Mouse (Mus musculus) intestine, embryonic 16.5 days (tissue): ENCODE results near the gene Slc26a3. TPM values are rescaled to one million over a fixed set of nuclear protein-coding genes. Genes with fewer than 3 reads are reported as not detected.

ENCODE experiments used
- ATAC-seq: fragments of 200-750 bp; cut with Nextera tagmentation; 2 replicates; pipeline ENCODE4 v1.8.0; 2017; ENCODE audit warnings: moderate TSS enrichment, moderate library complexity
- H3K27ac ChIP-seq: fragments of 300-500 bp; sonication (generic); 2 replicates; pipeline ENCODE4 v1.5.1; 2014; ENCODE audit warnings: mild to moderate bottlenecking, low read length
- H3K27me3 ChIP-seq: fragments of 300-500 bp; sonication (generic); replicated peaks from 2 replicates; pipeline ENCODE4 v1.6.1; 2014; ENCODE audit warnings: low read length, control low read depth, mixed read lengths; ENCODE audit not compliant: control insufficient read depth, insufficient read depth
- H3K36me3 ChIP-seq: fragments of 300-500 bp; sonication (generic); 2 replicates; pipeline ENCODE4 v1.6.1; 2014; ENCODE audit warnings: low read length, control low read depth; ENCODE audit not compliant: control insufficient read depth, insufficient read depth
- H3K4me1 ChIP-seq: fragments of 300-500 bp; sonication (generic); 2 replicates; pipeline ENCODE4 v1.6.1; 2014; ENCODE audit warnings: low read length, control low read depth, mixed read lengths; ENCODE audit not compliant: control insufficient read depth, insufficient read depth
- H3K4me2 ChIP-seq: fragments of 300-500 bp; sonication (generic); 2 replicates; pipeline ENCODE4 v1.6.1; 2014; ENCODE audit warnings: low read depth, low read length, control low read depth
- H3K4me3 ChIP-seq: fragments of 300-500 bp; sonication (generic); 2 replicates; pipeline ENCODE4 v1.5.1; 2014; ENCODE audit warnings: mild to moderate bottlenecking, low read length
- H3K9ac ChIP-seq: fragments of 300-500 bp; sonication (generic); 2 replicates; pipeline ENCODE4 v1.6.1; 2014; ENCODE audit warnings: low read depth, low read length
- H3K9me3 ChIP-seq: fragments of 300-500 bp; sonication (generic); 2 replicates; pipeline ENCODE4 v1.6.1; 2016; ENCODE audit warnings: low read length, control low read depth; ENCODE audit not compliant: control insufficient read depth
- whole genome bisulfite sequencing: fragments of 180-500 bp; shearing (Covaris S2); extraction: QIAGEN DNeasy Blood & Tissue Kit; methylation state at CpG from one replicate; pipeline ENCODE4 v1.1.7; 2014; 5-methylcytosine and 5-hydroxymethylcytosine counted together
- polyA plus RNA-seq: library from polyadenylated mRNA; unstranded; fragments of >200 nt; fragmentation: Nextera tagmentation; extraction: Ambion mirVana; gene quantifications from 2 replicates; pipeline ENCODE4 v1.2.1, GENCODE M21; 2015

The Slc26a3 gene
- polyA plus RNA-seq: 26.7 and 30.0 TPM in 2 replicates

DNA sequence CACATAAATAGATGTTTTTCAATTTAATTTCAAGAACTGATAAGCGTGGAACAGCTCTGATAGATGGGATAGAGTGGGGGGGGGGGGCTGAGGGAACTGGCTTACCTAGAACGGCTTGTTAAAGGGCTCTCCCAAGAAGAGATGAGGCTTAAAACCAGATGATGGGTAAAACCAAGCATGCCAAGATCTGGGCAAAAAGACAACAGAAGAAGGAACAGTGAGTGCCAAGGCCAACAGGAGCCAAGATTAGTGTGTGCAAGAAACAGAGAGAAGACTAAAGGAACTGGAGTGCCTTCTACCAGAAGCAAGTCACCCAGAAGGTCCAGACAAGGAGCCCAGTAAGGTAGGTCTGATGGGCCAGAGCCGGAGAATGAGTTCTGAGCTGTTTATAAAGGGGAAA is at the start of gene Slc26a3:
Slc26a3 (plus strand) TSS at position 301 of the 400 bp plus-strand sequence.
- ATAC-seq: no peak
- Histone ChIP-seq H3K4me1 (no peaks in the 10 kb centered on the region), H3K27ac (no peak within 1 kb of the TSS), H3K9me3 (no peaks in the 10 kb centered on the region), H3K36me3 (no peaks in the 10 kb centered on the region), H3K9ac (no peak within 1 kb of the TSS), H3K27me3 (no peaks in the 10 kb centered on the region), H3K4me2 (no peak within 1 kb of the TSS), H3K4me3 (no peak within 1 kb of the TSS)
- WGBS: 75% methylated on average over 3 of the region's 3 CpGs

DNA sequence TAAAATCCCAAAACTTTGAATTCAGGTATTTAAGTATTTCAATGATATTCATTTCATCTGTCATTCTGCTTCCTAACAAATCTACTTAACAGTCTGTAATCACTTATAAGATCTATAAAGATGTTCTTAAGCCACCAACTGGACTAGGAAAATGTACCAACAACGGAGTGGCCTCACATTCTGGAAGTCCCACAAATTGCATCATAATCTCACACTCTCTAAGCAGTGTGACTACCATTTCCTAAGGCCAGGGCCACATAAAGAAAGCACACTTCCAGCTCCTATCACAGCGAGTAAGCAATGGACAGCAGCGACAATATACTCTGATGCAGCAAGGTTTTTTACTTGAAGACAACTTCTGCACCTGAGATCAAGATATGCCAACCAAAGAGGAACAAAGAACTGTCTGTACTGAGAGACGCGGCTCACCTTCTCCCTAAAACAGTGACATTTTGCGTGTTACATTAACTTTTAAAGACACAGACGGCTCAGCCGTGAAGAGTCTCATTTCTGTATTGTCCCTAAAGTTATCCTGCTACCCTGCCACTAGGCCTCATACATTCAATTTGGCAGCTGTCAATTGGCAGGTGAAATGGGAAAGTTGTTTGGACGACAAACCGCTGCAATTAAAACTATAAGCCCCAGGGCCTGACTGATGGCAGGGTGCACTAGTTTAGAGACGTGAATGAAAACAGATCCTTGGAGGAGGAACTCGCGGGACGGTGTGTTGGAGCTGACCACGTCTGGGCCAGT is 40.3 kb upstream of the Slc26a3 start:
- Histone ChIP-seq H3K27me3 (no peaks in the 10 kb centered on the region), H3K27ac (no peak overlapping the region), H3K4me1 (peaks cover 8% of the 10 kb centered on the region), H3K4me3 (peak overlapping the region; percentile 97), H3K4me2 (peak overlapping the region; percentile 87), H3K9me3 (no peaks in the 10 kb centered on the region), H3K36me3 (peaks cover 9% of the 10 kb centered on the region), H3K9ac (peak overlapping the region; percentile 94)
- no peak; the same call in 1 of the 2 replicates for ATAC-seq
- 25% methylated on average over 15 of the region's 15 CpGs for WGBS

GRCm38 (mm10) chr12:31350944-31351928 is 39.4 kb upstream of the Slc26a3 start, which contains the start of gene Dld:
Gene Dld, minus strand, starts transcription at chr12:31351453.
- no peaks in the 10 kb centered on the region for H3K27me3 ChIP-seq
- peaks cover 9% of the 10 kb centered on the region for H3K36me3 ChIP-seq
- peak within 1 kb of the TSS; percentile 97 for H3K4me3 ChIP-seq
- H3K9ac ChIP-seq: peak within 1 kb of the TSS; percentile 94
- peak within 1 kb of the TSS; percentile 83 for H3K27ac ChIP-seq
- peak within 1 kb of the TSS; percentile 87 for H3K4me2 ChIP-seq
- no peaks in the 10 kb centered on the region for H3K9me3 ChIP-seq
- H3K4me1 ChIP-seq: peaks cover 8% of the 10 kb centered on the region
- peak; percentile 99 for ATAC-seq
- WGBS: 5% methylated on average over 66 of the region's 66 CpGs

- Histone ChIP-seq H3K4me1 (no peaks in the 10 kb centered on the region), H3K4me2 (no peak overlapping the region), H3K27ac (no peak overlapping the region), H3K27me3 (no peaks in the 10 kb centered on the region), H3K36me3 (no peaks in the 10 kb centered on the region), H3K9ac (no peak overlapping the region), H3K9me3 (no peaks in the 10 kb centered on the region), H3K4me3 (no peak overlapping the region)
- no peak for ATAC-seq
- WGBS: 54% methylated on average over 3 of the region's 3 CpGs
These were observed 24.2 kb upstream of the Slc26a3 start for GRCm38 (mm10) chr12:31366428-31366827.

- H3K4me2 ChIP-seq: no peak overlapping the region
- no peaks in the 10 kb centered on the region for H3K36me3 ChIP-seq
- no peaks in the 10 kb centered on the region for H3K4me1 ChIP-seq
- H3K9me3 ChIP-seq: no peaks in the 10 kb centered on the region
- no peak overlapping the region for H3K27ac ChIP-seq
- H3K27me3 ChIP-seq: no peaks in the 10 kb centered on the region
- H3K9ac ChIP-seq: no peak overlapping the region
- ATAC-seq: no peak
- no peak overlapping the region for H3K4me3 ChIP-seq
- WGBS: 87% methylated on average over 5 of the region's 5 CpGs
These were observed 22.9 kb upstream of the Slc26a3 start for GRCm38 (mm10) chr12:31367721-31368120.

DNA sequence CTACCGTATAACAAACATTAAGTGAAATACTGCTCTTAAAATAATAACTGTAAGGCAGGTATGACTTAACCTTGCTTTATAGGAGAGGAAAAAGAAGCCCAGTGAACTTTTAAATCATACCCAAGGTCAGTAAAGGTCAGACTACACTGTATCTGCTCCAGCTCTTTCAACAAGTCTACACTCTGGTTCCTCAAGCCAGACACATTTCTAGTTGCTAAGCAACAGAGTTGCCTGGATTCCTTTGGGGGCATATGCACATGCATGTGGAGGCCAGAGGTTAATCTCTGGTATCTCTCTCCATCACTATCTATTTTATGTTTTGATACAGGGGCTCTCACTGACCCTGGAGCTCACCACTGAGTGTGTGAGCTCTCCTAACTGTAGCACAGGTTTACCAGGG is 21.6 kb upstream of the Slc26a3 start:
- Histone ChIP-seq H3K27ac (no peak overlapping the region), H3K36me3 (no peaks in the 10 kb centered on the region), H3K9me3 (no peaks in the 10 kb centered on the region), H3K9ac (no peak overlapping the region), H3K4me3 (no peak overlapping the region), H3K4me2 (no peak overlapping the region), H3K4me1 (no peaks in the 10 kb centered on the region), H3K27me3 (no peaks in the 10 kb centered on the region)
- ATAC-seq: no peak
- WGBS: 82% methylated on average over 1 of the region's 1 CpGs

- no peak for ATAC-seq
- WGBS: 73% methylated on average over 7 of the region's 7 CpGs
- no peak overlapping the region for H3K27ac ChIP-seq
- H3K4me2 ChIP-seq: no peak overlapping the region
- H3K4me3 ChIP-seq: no peak overlapping the region
- H3K27me3 ChIP-seq: no peaks in the 10 kb centered on the region
- H3K9me3 ChIP-seq: no peaks in the 10 kb centered on the region
- H3K9ac ChIP-seq: no peak overlapping the region
- no peaks in the 10 kb centered on the region for H3K36me3 ChIP-seq
- H3K4me1 ChIP-seq: no peaks in the 10 kb centered on the region
These were observed 21.0 kb upstream of the Slc26a3 start for GRCm38 (mm10) chr12:31369656-31370055.

DNA sequence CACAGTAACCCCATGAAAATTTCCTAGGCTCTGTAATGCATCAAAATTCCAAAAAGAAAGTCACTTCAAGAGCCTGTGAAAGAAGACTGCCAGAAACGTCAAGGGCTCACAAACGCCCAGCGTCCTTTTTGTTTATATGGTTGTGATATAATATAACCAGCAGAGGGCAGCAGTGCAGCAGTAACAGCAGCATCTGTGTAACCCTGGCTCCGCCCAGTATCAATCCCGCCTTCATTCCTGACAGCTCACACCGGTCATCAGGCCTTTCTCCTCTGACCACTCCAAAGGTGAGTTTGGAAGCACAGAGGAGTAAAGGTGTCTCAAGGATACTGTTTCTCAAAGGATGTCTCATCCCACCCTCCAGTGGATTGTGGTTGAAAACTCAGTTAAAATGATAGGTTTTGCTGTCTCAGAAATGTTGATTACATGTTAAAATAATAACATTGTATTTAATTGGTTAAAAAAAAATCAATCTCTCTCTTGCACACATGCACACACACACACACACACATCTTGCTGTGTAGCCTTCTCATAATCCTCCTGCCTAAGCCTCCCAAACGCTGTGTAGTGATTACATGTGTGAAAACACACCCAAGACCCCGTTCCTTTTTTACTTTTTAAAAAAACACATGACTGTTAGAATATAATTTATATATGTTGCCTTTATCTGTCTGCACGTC is 15.9 kb upstream of the Slc26a3 start:
- Histone ChIP-seq H3K4me2 (no peak overlapping the region), H3K27me3 (no peaks in the 10 kb centered on the region), H3K9me3 (no peaks in the 10 kb centered on the region), H3K4me3 (no peak overlapping the region), H3K27ac (no peak overlapping the region), H3K9ac (no peak overlapping the region), H3K4me1 (no peaks in the 10 kb centered on the region; the same call in 1 of the 2 replicates), H3K36me3 (no peaks in the 10 kb centered on the region)
- 40% methylated on average over 9 of the region's 9 CpGs for WGBS
- peak; percentile 65 for ATAC-seq

DNA sequence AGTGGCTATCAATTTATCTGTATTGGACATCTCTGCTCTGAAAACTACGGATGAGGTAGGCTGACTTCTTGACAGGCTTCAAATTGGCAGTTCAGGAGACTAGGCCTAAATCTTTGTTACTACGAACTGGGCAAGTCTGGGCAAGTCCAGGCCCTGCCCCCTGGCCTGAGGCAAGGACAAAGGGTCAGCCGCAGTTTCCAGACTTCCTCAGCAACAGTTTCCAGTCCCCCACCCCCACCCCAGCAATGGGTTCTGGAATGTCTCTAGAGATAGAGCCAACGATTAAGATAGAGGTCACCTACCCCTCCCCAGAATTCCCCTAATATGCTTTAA is 15.4 kb upstream of the Slc26a3 start:
- Histone ChIP-seq H3K4me3 (no peak overlapping the region), H3K4me2 (no peak overlapping the region), H3K27ac (no peak overlapping the region), H3K9ac (no peak overlapping the region), H3K9me3 (no peaks in the 10 kb centered on the region), H3K4me1 (peaks cover 4% of the 10 kb centered on the region), H3K36me3 (no peaks in the 10 kb centered on the region), H3K27me3 (no peaks in the 10 kb centered on the region)
- no peak for ATAC-seq
- WGBS: 69% methylated on average over 4 of the region's 4 CpGs
